Mouse (Mus musculus) heart, adult 18-20 months (tissue): ENCODE measurements around the gene Nkx1-2. TPM values are rescaled to one million over a fixed set of nuclear protein-coding genes. Genes with fewer than 3 reads are reported as not detected.
A peak's percentile ranks its signal among the peaks of the same experiment; 100 is the strongest.

Experiments used
- DNase-seq, 2 experiments: peaks; one replicate each; pipeline ENCODE4 v3.0.0; 2021 to 2022; ENCODE audit warnings: mixed read lengths in 1 of 2
- total RNA-seq, 2 experiments: library from RNA; stranded (reverse); gene quantifications; 2 replicates each; pipeline ENCODE4 v1.2.3; 2021

Gene Nkx1-2
- total RNA-seq, 2 experiments from 2014 or later, result not detected

DNA sequence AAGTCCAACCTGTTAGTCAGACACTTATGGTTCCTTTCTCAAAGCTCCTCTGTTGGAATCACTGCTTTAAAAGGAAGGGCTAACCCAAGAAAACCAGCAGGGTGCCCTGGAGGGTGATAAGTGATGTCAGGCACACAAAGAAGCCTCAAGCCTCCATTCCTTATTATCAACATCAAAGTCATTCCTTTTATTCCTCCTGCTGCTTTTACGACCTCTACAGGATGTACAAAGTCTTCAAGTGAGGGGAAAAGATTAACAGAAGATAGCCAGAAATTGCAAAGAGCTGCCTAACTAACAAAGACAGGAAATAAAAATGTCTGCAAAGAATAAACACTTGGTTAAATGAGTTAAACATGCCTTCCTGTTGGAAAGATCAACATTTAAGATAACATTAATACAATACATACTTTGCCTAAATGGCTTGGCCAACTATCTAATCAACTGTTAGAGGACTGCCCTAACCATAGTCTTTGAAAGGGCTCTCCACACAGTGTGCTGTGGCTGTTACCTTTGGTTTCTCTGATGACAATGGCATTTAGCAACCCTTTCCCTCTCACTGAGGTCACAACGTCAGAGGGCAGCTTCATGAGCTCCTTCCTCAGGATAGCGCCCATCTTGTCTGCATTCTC lies 40.2 kb downstream of the Nkx1-2 start:
- peak in 1 of 2 experiments; percentile 14 for DNase-seq

DNA sequence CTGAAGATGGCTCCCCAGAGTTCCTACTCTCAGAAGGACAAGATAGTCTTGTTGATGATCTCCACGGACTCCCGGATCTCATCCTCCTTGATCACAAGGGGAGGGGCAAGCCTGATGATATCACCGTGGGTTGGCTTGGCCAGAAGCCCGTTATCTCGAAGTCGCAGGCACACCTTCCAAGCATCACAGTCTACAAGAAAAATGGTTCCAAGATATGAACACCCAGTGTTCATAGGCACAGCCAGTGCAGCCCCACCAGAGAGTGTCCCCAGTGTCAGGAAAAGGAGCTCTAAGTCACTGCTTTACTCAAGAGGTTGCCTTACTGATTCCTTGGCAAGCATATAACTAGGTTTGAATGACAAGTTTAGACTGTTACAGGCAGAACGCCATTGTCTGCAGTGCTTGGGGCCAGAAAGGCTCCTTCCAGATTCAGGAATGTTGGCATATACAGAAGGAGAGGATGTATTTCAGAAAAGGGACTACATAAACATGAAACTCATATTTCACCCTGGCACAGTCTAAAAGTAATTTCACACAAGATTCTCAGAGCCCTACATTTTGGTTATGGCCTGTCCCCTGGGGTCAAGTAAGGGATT lies 41.2 kb downstream of the Nkx1-2 start:
- no peak for DNase-seq

DNA sequence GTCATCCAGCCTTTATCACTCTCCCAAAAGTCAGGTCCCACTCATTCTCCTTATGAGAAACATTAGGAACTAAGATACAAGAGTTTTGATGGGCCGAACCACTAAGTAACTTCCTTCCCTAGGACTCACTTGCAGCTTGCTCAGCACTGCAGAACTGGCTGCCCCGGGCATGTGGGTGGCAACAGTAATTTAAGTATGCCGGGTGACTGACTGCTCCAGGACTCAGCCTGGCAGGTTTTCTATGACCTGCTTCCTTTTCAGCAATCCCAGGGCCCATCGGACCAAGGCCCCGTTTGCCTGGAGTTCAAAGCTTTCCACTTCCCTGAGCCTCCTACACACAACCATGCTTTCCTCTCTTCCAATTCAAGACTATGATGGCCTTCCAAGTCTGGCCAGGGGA lies 42.9 kb downstream of the Nkx1-2 start:
- no peak for DNase-seq

DNA sequence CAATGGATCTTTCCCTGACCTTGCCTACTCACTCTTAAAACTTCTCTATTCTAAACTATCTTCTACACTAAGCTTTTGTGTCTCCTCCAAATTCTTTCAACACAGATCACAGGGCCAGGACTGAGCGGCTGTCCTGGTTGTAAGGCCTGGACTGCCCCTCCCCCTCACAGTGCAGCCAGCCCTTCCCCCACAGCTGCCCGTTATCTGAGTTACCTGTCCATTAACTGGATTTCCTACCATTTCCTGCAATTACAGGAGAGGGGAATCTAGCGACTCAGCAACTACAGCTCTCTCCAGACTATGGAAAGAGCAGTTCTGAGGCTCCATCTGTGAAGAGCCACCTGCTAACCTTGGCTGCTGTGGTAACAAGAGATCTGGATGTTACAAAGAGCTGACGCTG lies 43.5 kb downstream of the Nkx1-2 start:
- no peak for DNase-seq

- no peak for DNase-seq
Observed at GRCm38 (mm10) chr7:132554091-132554490, 45.3 kb downstream of the Nkx1-2 start.

GRCm38 (mm10) chr7:132551351-132552126 lies 47.9 kb downstream of the Nkx1-2 start:
- peak; percentile 96 to 99 for DNase-seq

DNA sequence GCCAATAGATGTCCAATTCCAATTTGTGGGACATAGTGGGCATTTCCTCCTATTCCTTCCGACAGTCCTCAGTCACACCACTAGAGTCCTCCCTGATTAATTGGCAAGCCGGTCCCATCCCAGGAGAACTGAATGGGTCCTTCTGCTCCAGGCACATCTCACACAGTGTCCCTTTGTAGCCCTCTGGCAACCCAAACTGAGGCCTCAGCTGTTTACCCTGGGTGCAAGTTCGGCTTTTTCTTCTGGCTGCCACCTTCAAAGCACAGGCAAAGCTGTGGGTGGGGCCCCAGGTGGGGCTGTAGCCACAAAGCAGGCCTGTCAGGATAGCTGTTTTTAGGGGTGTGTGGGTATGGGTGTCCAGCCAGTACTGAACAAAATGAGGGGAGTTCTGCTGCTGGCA lies 52.3 kb downstream of the Nkx1-2 start:
- no peak for DNase-seq

Other genes starting within 250 kb of the Nkx1-2 start
- 100 to 1,000 TPM; 174 to 186 TPM for gene Oat, start 23.2 kb downstream of the Nkx1-2 start, total RNA-seq
- 10 to 100 TPM; 14.3 to 16.4 TPM for gene Lhpp, start 11.0 kb upstream of the Nkx1-2 start, total RNA-seq
- 10 to 100 TPM; 21.3 to 22.5 TPM for gene Fam53b, start 214.2 kb upstream of the Nkx1-2 start, total RNA-seq